Mouse (Mus musculus): Measurements from ENCODE around the gene Sdr9c7.
"Not testable (repeated sequence)": the region's sequence is repeated elsewhere in the genome, so short reads cannot be mapped to it uniquely, and the experiment has no call there.

Sdr9c7 gene

GRCm38 (mm10) chr10:127907386-127907951 lies 9.2 kb downstream of the Sdr9c7 start:
- DNase-seq: no peak

- DNase-seq: no peak
These were observed 17.3 kb downstream of the Sdr9c7 start for GRCm38 (mm10) chr10:127915578-127915977.

- DNase-seq: not testable (repeated sequence)
These were observed 18.9 kb downstream of the Sdr9c7 start for GRCm38 (mm10) chr10:127917183-127917582.

DNA sequence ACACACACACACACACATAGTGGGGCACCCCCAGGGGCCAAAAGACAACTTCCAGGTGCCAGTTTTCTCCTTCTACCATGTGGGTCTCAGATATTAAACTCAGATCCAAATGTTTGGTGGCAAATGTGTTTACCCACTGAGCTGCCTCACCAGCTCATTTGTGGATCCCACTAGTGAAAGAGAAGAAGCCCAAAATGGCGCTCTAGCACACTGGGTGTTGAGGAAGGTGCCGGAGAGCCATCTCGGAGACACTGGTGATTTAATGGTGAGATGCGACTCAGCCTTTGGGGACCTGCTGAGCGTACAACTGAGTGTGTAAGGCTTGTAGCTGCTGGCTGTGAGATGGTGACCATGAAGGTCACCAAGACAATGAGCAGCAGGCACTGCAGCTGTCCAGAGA lies 19.3 kb downstream of the Sdr9c7 start:
- DNase-seq: no peak

GRCm38 (mm10) chr10:127922241-127922640 lies 23.9 kb downstream of the Sdr9c7 start:
- no peak for DNase-seq

DNA sequence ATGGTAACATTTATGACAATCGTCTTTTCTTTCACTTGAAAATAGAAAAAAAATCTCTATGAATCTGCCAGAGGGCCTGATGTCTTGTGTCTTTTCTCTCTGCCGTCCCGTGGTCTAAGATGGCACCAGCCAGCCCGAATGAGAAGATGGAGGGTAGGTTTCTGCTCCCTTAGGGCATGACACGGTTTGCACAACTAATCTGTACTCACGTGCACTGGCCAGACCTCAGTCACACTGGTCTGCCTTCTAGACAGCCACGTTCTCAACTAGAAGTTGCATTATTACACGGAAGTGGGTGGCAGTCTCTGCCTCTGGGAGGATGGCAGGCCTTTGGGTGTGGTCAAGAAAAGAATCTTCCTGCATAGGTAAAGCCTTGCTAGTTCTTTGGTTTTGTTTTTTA lies 24.7 kb downstream of the Sdr9c7 start:
- DNase-seq: no peak

DNA sequence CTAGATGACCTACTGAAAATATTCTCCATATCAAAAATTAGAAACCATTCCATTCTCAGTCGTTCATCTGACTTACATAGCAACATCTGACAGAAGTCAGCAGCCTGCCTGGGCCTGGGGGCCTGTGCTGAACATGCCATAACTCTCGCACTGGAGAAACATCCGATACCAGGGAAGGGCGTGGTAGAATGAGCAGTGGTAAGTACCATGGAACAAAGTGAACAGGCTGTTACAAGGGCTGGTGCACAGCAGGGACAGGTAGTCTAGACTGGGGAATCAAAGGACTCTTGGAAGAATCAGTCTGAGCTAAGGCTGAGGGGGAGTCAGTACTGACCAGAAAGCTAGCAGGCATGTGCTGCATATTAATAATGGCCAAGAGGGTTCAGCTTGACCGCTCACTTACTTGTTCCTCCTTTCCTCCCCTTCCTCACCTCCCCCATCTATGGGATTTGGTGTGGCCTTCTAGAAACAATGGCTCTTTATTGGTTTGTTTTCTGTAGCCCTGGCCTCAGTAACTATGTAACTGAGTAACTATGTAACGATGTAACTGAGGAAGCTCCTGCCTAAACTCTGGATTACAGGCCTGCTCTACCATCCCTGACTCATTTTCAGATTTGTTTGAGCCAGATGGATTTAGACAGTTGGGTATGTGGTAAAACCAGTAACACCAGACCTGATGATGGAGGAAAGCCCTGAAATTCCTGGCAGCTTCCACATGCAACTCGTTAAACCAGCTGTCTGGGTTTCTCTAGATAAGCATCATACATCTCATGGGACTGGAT lies 26.5 kb downstream of the Sdr9c7 start:
- DNase-seq: no peak

DNA sequence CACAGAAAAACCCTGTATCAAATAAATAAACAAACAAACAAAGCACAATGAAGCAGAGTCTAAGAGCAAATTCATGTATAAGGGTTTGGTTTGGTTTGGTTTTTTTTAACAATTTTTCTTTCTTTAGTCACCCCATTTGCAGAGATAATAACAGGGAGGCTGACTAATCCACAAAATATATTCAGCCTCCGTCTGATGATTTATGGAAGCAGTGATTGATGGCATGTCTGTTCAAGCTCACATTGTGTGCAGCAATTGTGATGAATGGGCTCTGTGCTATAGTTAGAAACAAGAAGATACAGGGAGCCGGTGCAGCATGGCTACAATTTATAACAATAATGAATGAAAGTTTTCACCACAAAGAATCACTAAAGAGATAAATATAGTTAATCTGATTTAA lies 29.4 kb downstream of the Sdr9c7 start:
- no peak for DNase-seq

DNA sequence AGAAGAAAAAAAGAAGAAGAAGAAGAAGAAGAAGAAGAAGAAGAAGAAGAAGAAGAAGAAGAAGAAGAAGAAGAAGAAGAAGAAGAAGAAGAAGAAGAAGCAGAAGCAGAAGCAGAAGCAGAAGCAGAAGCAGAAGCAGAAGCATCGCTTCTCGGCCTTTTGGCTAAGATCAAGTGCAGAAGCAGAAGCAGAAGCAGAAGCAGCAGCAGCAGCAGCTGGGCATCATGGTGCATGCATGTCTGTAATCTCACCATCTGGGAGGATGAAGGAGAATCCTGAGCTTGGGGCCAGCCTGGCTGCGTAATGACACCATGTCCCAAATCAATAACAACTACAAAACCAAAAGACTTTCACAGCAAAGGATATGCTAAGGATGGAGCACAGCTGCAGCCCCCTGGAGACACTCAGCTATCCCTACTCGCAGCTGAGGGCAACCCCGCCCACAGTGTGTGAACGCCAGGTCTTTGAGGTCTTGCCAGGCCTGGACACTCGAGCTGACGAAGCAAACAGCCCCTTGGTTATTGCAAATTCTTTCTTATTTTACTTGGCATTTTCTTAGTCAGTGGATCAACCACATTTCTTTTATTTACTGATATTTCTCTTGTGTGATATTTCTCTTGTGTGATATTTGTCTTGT lies 34.1 kb downstream of the Sdr9c7 start:
- DNase-seq: no peak

DNA sequence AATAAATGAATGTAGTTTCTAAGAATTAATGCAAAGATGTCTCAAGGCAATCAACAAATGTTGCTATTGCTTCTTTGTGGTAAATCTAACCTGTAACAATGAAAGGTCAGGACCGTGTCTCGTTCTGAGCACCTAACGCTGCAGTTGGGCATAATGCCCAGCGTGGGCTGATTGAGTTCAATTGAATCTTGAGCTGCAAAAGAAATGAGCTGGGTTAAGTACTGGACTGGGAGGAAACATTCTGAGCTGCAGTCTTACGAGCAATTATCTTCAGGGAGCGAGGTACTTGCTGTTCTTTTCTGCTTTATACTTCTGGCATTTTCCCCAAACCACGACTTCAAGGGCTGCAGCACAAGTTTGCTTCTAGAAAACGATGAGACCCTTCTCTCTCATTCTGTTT lies 38.0 kb downstream of the Sdr9c7 start:
- DNase-seq: no peak

GRCm38 (mm10) chr10:127936747-127937409 lies 38.6 kb downstream of the Sdr9c7 start:
- DNase-seq: no peak

- DNase-seq: peak in 1 of 2 experiments; percentile 35
These were observed 39.2 kb downstream of the Sdr9c7 start for GRCm38 (mm10) chr10:127937428-127938010.

- not testable (repeated sequence) for DNase-seq
These were observed 41.3 kb downstream of the Sdr9c7 start for GRCm38 (mm10) chr10:127939667-127940066.

- peak in 1 of 2 experiments; percentile 22 for DNase-seq
These were observed 47.2 kb downstream of the Sdr9c7 start for GRCm38 (mm10) chr10:127945432-127946064.

- no peak for DNase-seq
These were observed 51.3 kb downstream of the Sdr9c7 start for GRCm38 (mm10) chr10:127949596-127950130.

DNA sequence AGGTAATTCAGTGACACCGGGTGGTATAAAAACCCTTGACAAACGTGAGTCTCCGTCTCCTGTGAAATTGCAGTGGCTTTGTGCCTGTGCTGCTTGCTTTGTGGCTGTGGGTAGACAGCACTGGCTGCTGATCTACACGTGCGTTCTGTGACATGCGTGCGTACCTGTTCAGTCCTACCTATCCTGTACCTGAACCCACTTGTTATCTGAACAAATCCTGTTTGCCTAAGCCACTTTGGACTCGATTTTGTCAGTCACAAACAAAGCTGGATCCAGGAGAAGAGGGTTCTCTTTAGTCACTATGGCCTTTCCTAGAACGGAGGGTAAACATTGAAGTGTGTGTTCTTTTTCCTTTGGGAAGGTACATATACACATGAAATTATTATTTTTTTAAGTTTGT lies 53.1 kb downstream of the Sdr9c7 start:
- no peak for DNase-seq

DNA sequence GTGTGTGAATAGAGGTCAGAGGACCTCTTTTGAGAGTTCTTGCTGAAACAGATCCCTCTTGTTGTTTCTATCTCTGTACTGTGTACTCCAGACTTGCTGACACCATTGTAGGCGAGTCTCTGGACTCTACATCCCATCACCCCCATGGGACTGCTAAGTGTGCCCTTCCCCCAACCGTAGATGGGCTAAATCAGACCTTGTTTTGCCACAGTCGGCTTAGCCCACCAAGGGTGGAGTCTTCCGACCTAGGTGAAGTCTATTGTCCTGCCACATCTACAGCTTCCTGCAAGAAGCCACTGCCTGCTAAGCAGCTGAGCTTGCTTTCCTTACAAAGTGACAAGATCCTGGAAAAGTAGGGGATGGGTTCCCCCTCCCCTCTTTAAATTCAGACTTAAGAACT lies 53.5 kb downstream of the Sdr9c7 start:
- no peak for DNase-seq

DNA sequence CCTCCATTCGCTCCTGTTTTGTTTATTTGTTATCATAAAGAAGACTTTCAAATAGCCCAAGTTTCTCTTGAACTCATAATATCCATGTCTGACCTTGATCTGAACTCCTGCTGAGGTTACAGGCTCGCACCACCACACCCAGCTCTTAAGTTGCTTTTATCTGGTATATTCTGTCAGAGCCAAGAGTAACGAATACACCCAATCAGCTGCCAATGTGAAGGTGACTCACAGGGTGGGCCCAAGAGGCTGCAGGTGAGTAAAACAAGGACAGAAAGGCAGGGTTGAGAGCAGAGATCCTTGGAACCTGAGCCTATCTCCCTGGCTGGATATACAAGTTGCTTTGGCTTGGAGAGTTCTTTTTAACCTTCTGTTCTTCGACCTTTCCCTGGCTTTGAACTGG lies 56.7 kb downstream of the Sdr9c7 start:
- no peak for DNase-seq

GRCm38 (mm10) chr10:127956168-127956816 lies 58.0 kb downstream of the Sdr9c7 start:
- DNase-seq: peak; percentile 18 to 72

GRCm38 (mm10) chr10:127959161-127959679 lies 60.9 kb downstream of the Sdr9c7 start:
- no peak for DNase-seq

Measured in spleen, adult 18-20 months (tissue).